ENCODE assay signal across 12 mouse cellular contexts in the genomic region with DNA sequence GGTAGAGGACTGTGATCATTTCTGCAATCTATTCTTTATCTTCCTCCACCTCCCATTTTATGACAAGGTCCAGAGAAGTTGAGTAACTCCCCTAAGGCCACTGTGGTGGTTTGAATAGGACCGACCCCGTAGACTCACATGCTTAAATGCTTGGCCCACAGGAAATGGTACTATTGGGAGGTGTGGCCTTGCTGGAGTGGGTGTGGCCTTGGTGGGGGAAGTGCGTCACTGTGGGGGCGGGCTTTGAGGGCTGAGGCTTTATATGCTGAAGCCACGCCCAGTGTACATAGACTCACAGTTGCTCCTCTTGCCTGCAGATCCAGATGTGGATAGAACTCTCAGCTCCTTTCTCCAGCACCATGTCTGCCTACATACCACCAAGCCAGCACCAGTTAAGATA. TPM values are rescaled to one million over a fixed set of nuclear protein-coding genes. Genes with fewer than 3 reads are reported as not detected.
DNase-seq lines count a peak whose midpoint lies in the region; ATAC-seq lines count a peak whose summit lies in the region.
"Had no signal": no experiment of that assay in that cellular context is flagged by ENCODE, and none has a peak within 500 bp of the region (broad histone marks: within the 10 kb centered on the region; RNA-seq: fewer than 3 reads in every experiment).

No protein-coding gene starts in this region.

- WGBS in heart, embryonic 10.5 days = 86% methylated on average over 5 of the region's 5 CpGs
- WGBS in neural tube, embryonic 14.5 days = 88% methylated on average over 5 of the region's 5 CpGs

- H3K4me2 ChIP-seq in neural tube, embryonic 14.5 days (ENCODE audit: low read depth, low read length) = no peak overlapping the region

- ATAC-seq in neural tube, embryonic 14.5 days (ENCODE audit: low read depth) = no peak

- H3K36me3 ChIP-seq in heart, embryonic 10.5 days = no peaks in the 10 kb centered on the region
- H3K36me3 ChIP-seq in neural tube, embryonic 14.5 days (ENCODE audit: control insufficient read depth, insufficient read depth, low read length) = no peaks in the 10 kb centered on the region

- H3K27ac ChIP-seq in heart, embryonic 10.5 days = 0 out of 2 replicates have a peak overlapping the region, but pooled peaks have one; percentile 47
- H3K27ac ChIP-seq in neural tube, embryonic 14.5 days (ENCODE audit: low read depth, low read length) = peak overlapping the region; percentile 22; the same call in 1 of the 2 replicates

- no peaks in the 10 kb centered on the region for H3K27me3 ChIP-seq in heart, embryonic 10.5 days (ENCODE audit: insufficient read depth, poor library complexity, severe bottlenecking)
- no peaks in the 10 kb centered on the region for H3K27me3 ChIP-seq in neural tube, embryonic 14.5 days (ENCODE audit: control insufficient read depth, insufficient read depth, low read length)

- H3K4me3 ChIP-seq in heart, embryonic 10.5 days = no peak overlapping the region
- no peak overlapping the region for H3K4me3 ChIP-seq in neural tube, embryonic 14.5 days (ENCODE audit: low read depth, low read length)

- H3K9me3 ChIP-seq in heart, embryonic 10.5 days = no peaks in the 10 kb centered on the region
- no peaks in the 10 kb centered on the region for H3K9me3 ChIP-seq in neural tube, embryonic 14.5 days (ENCODE audit: control insufficient read depth, low read length)

- peaks cover 26% of the 10 kb centered on the region for H3K4me1 ChIP-seq in heart, embryonic 10.5 days
- peaks cover 4% of the 10 kb centered on the region; the same call in 1 of the 2 replicates for H3K4me1 ChIP-seq in neural tube, embryonic 14.5 days (ENCODE audit: control insufficient read depth, insufficient read depth, low read length)

- no peak overlapping the region for H3K9ac ChIP-seq in neural tube, embryonic 14.5 days (replicated peaks; ENCODE audit: low read depth, low read length)

- no peak for DNase-seq in heart, embryonic 10.5 days (ENCODE audit: low spot score)
- DNase-seq in heart, adult 8-10 months (ENCODE audit: low spot score) = no peak
- peak; percentile 62 to 69 for DNase-seq in kidney, postnatal 4 days
- DNase-seq in kidney, adult 18-20 months = no peak
- DNase-seq in R1 (ENCODE audit: low read depth, low spot score) (peak; percentile 69), MN1 (ENCODE audit: low spot score) (no peak)
- DNase-seq in ovary, postnatal 10 days (ENCODE audit: low spot score) = no peak
- DNase-seq: adrenal gland, adult 2 months; heart, postnatal 36 days had no signal

RNA-seq across cellular contexts. Expression of gene Bdkrb2, which starts 51.9 kb away (rescaled TPM):
- polyA plus RNA-seq in heart, embryonic 10.5 days (2016; fragmentation: Nextera tagmentation; extraction: Ambion mirVana) = 1.4 and 2.4 TPM in 2 replicates
- under 1 TPM; 0.26 to 0.44 (median 0.33) TPM for total RNA-seq in heart, adult 8-10 months (2022)
- polyA plus RNA-seq in neural tube, embryonic 14.5 days (2014; fragmentation: Nextera tagmentation; extraction: Ambion mirVana) = 0.43 and 1.1 TPM in 2 replicates
- total RNA-seq: common myeloid progenitor, adult 5-6 weeks; megakaryocyte-erythroid progenitor cell, adult 5-6 weeks had no signal

RNA-seq across cellular contexts. Expression of gene D430019H16Rik, which starts 57.5 kb away (rescaled TPM):
- polyA plus RNA-seq in heart, embryonic 10.5 days (2016; fragmentation: Nextera tagmentation; extraction: Ambion mirVana) = 0.36 and 1.1 TPM in 2 replicates
- total RNA-seq in heart, adult 8-10 months (2022) = under 1 TPM; 0.11 to 0.41 (median 0.13) TPM
- 20.2 and 30.4 TPM in 2 replicates for polyA plus RNA-seq in neural tube, embryonic 14.5 days (2014; fragmentation: Nextera tagmentation; extraction: Ambion mirVana)
- total RNA-seq: common myeloid progenitor, adult 5-6 weeks; megakaryocyte-erythroid progenitor cell, adult 5-6 weeks had no signal

Comparison
In these comparisons a context has a peak if more than half of its experiments do, and no peak if none do; other contexts are left out.
1. DNase-seq: peak in kidney, postnatal 4 days (2 of 2) and R1 (single experiment); none in heart, embryonic 10.5 days (single experiment), heart, adult 8-10 months (single experiment), kidney, adult 18-20 months (single experiment), ovary, postnatal 10 days (single experiment) and MN1 (single experiment).